10 mouse cellular contexts compared by ENCODE assay signal in the genomic region with DNA sequence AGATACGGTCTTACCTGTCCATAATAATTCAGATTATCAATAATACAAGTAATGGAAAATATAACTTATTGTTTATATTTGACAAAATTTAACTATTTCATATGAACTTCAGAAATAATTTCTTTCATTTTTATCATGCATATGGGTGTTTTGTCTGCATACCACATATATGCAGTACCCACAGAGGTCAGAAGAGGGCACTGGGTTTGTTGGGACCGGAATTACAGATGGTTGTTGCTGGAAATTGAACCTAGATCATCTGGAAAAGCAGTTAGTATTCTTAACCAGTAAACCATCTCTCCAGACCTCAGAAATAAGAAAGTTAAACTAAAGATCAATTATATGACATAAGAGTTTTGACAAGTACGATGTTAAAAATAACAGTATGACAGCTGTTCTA.
DNase-seq lines count a peak whose midpoint lies in the region; ATAC-seq and TF ChIP-seq lines count a peak whose summit lies in the region.
"Had no signal": no experiment of that assay in that cellular context is flagged by ENCODE, and none has a peak within 500 bp of the region (broad histone marks: within the 10 kb centered on the region; RNA-seq: fewer than 3 reads in every experiment).

No protein-coding gene starts in this region.

- no peak overlapping the region for H3K27ac ChIP-seq in lung, postnatal 0 days (ENCODE audit: low read length)
- H3K27ac ChIP-seq: heart, embryonic 13.5 days; stomach, embryonic 15.5 days had no signal

- no peak for ATAC-seq in lung, postnatal 0 days
- ATAC-seq in megakaryocyte-erythroid progenitor cell, adult 5-6 weeks (replicated peaks; ENCODE audit: low FRiP score, low TSS enrichment, poor library complexity, severe bottlenecking) = no peak

- 56% methylated on average over 3 of the region's 3 CpGs for WGBS in lung, postnatal 0 days

- no peak overlapping the region for H3K9ac ChIP-seq in lung, postnatal 0 days (replicated peaks; ENCODE audit: low read depth)
- H3K9ac ChIP-seq: heart, embryonic 13.5 days; stomach, embryonic 15.5 days had no signal

- H3K4me2 ChIP-seq in lung, postnatal 0 days (replicated peaks; ENCODE audit: low read depth, low read length) = no peak overlapping the region
- H3K4me2 ChIP-seq: heart, embryonic 13.5 days; stomach, embryonic 15.5 days had no signal

- no peaks in the 10 kb centered on the region for H3K36me3 ChIP-seq in lung, postnatal 0 days (ENCODE audit: insufficient read depth, low read length)
- H3K36me3 ChIP-seq: heart, embryonic 13.5 days; stomach, embryonic 15.5 days had no signal

- no peaks in the 10 kb centered on the region for H3K27me3 ChIP-seq in lung, postnatal 0 days (replicated peaks; ENCODE audit: insufficient read depth, low read length)
- H3K27me3 ChIP-seq: stomach, embryonic 15.5 days had no signal

- H3K4me3 ChIP-seq in lung, postnatal 0 days (ENCODE audit: low read depth, low read length) = no peak overlapping the region
- H3K4me3 ChIP-seq: heart, embryonic 13.5 days; stomach, embryonic 15.5 days had no signal

- no peaks in the 10 kb centered on the region for H3K9me3 ChIP-seq in lung, postnatal 0 days (ENCODE audit: low read length)
- H3K9me3 ChIP-seq: heart, embryonic 13.5 days; stomach, embryonic 15.5 days had no signal

- peak; percentile 60 for TF ChIP-seq CTCF in lung, postnatal 0 days (IDR thresholded peaks at IDR 0.05)

- no peak for TF ChIP-seq EP300 in lung, postnatal 0 days (IDR thresholded peaks at IDR 0.05)

- DNase-seq in gastrocnemius, postnatal 10 days = peak; percentile 9
- no peak for DNase-seq in gastrocnemius, postnatal 4 days (ENCODE audit: low spot score in 2 of 2)
- peak; percentile 19 for DNase-seq in lung, postnatal 0 days (ENCODE audit: low spot score)
- no peak for DNase-seq in lung, postnatal 14 days
- DNase-seq in R1 (ENCODE audit: low read depth, low spot score) = peak; percentile 20
- peak; percentile 6 to 36 for DNase-seq in kidney, postnatal 36 days
- DNase-seq in ovary, postnatal 10 days (ENCODE audit: low spot score) = no peak

- H3K4me1 ChIP-seq in lung, postnatal 0 days (ENCODE audit: insufficient read depth, low read depth, low read length) = no peaks in the 10 kb centered on the region
- H3K4me1 ChIP-seq: heart, embryonic 13.5 days; stomach, embryonic 15.5 days had no signal

Comparison
In these comparisons a context has a peak if more than half of its experiments do, and no peak if none do; other contexts are left out.
1. DNase-seq: peak in gastrocnemius, postnatal 10 days (single experiment), lung, postnatal 0 days (single experiment), R1 (single experiment) and kidney, postnatal 36 days (2 of 2); none in gastrocnemius, postnatal 4 days (0 of 2), lung, postnatal 14 days (single experiment) and ovary, postnatal 10 days (single experiment).